Mouse (Mus musculus) ES-Bruce4 (cell line): Measurements from ENCODE around the gene Fasl.

Experiments used
- CTCF ChIP-seq: IDR thresholded peaks from one replicate; pipeline ENCODE4 v1.8.1; 2011; ENCODE audit warnings: low read depth, low read length
- POLR2A ChIP-seq: IDR thresholded peaks from one replicate; pipeline ENCODE4 v1.8.1; 2011; ENCODE audit warnings: low read length; ENCODE audit not compliant: insufficient read depth

DNA sequence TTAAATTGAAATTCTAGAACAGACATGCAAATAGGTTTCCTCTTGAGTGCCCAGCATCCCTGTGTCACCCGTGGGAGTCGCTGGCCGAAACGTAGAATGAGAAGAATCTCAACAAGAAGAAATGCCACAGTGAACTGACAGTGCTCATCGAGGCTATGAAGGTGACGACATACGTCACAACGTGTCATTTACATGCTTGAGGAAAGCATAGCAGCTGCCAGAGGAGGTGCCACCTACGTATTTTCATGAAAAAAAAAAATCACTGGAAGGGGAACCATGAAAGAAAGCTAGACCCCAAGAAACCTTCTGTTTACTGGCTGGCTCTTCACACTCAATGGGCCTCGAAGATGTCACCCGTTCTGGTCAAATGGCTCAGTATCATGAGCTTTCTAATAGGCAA, 54.0 kb downstream of the Fasl start:
- no peak for TF ChIP-seq POLR2A
- no peak for TF ChIP-seq CTCF
